Mouse (Mus musculus): ENCODE measurements around the gene Tnfsfm13.

- no peak for TF ChIP-seq CHD2 (IDR thresholded peaks at IDR 0.05; ENCODE audit: low read length)
- TF ChIP-seq CTCF (conservative IDR thresholded peaks at IDR 0.05 in 1 of 2, IDR thresholded peaks at IDR 0.05 in 1 of 2; ENCODE audit: low read depth in 2 of 2, low read length in 2 of 2): no peak
- TF ChIP-seq USF2 (conservative IDR thresholded peaks at IDR 0.05; ENCODE audit: low read depth, low read length): no peak
- TF ChIP-seq POLR2A (IDR thresholded peaks at IDR 0.05; ENCODE audit: low read depth, low read length): no peak
- TF ChIP-seq BHLHE40 (IDR thresholded peaks at IDR 0.05; ENCODE audit: low read depth, low read length): no peak
- no peak for TF ChIP-seq MAFK (IDR thresholded peaks at IDR 0.05; ENCODE audit: insufficient replicate concordance, low read length)
- no peak for TF ChIP-seq UBTF (IDR thresholded peaks at IDR 0.05; ENCODE audit: low read depth, low read length)
- no peak for TF ChIP-seq ZMIZ1 (IDR thresholded peaks at IDR 0.05; ENCODE audit: low read depth, low read length)
- no peak for TF ChIP-seq EP300 (IDR thresholded peaks at IDR 0.05; ENCODE audit: low read length)
- TF ChIP-seq MEF2A (IDR thresholded peaks at IDR 0.05; ENCODE audit: borderline replicate concordance, low read depth, low read length): no peak
Measured at GRCm38 (mm10) chr11:69723074-69723473, 27.2 kb upstream of the Tnfsfm13 start.

Measured in CH12.LX (cell line).